Mouse (Mus musculus) forebrain, embryonic 10.5 days (tissue): ENCODE data around the gene G3bp2. TPM values are rescaled to one million over a fixed set of nuclear protein-coding genes. Genes with fewer than 3 reads are reported as not detected.
A peak's percentile ranks its signal among the peaks of the same experiment; 100 is the strongest.

Experiments
- DNase-seq: peaks from one replicate; pipeline ENCODE4 v3.0.0-alpha.2; 2017; ENCODE audit warnings: low spot score; ENCODE audit errors: extremely low spot score
- H3K27ac ChIP-seq: fragments of 300-500 bp; sonication (generic); 2 replicates; pipeline ENCODE4 v1.5.1; 2016; ENCODE audit warnings: mild to moderate bottlenecking
- H3K27me3 ChIP-seq: fragments of 300-500 bp; sonication (generic); 2 replicates; pipeline ENCODE4 v1.6.1; 2016; ENCODE audit warnings: mild to moderate bottlenecking; ENCODE audit not compliant: poor library complexity, severe bottlenecking
- H3K36me3 ChIP-seq: fragments of 300-500 bp; sonication (generic); replicated peaks from 2 replicates; pipeline ENCODE4 v1.6.1; 2016; ENCODE audit warnings: mild to moderate bottlenecking, moderate library complexity
- H3K4me1 ChIP-seq: fragments of 300-500 bp; sonication (generic); 2 replicates; pipeline ENCODE4 v1.6.1; 2016
- H3K4me3 ChIP-seq: fragments of 300-500 bp; sonication (generic); 2 replicates; pipeline ENCODE4 v1.5.1; 2016; ENCODE audit warnings: mild to moderate bottlenecking, moderate library complexity
- H3K9me3 ChIP-seq: fragments of 300-500 bp; sonication (generic); 2 replicates; pipeline ENCODE4 v1.6.1; 2016; ENCODE audit warnings: mild to moderate bottlenecking, moderate library complexity
- WGBS: fragments of 180-500 bp; shearing (Covaris S2); methylation state at CpG from one replicate; pipeline ENCODE4 v1.1.7; 2016; 5-methylcytosine and 5-hydroxymethylcytosine counted together
- polyA plus RNA-seq: library from polyadenylated mRNA; unstranded; fragments of >200 nt; fragmentation: Nextera tagmentation; extraction: Ambion mirVana; gene quantifications from 2 replicates; pipeline ENCODE4 v1.2.1, GENCODE M21; 2016

The G3bp2 gene
- polyA plus RNA-seq, 1 experiment from 2014 or later: 278 TPM

DNA sequence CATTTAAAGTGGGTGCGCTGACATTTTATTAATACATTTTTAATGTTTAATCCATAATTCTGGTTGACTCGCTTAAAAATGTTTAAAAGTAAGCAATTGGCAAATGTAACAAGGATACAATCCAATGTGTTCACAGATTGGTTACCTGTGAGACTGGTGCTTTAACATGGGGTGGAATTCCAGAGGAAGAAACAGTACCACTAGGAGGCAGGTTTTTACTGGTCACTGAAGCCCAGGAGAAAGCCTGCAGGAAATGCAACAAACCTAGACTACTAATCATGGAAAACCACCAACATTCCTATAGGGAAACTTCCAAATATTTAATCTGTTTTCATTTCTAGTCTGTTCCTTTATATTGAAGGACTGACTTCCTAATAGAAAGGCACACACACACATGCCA, 20.3 kb downstream of the G3bp2 start:
- Histone ChIP-seq H3K36me3 (peaks cover 97% of the 10 kb centered on the region), H3K4me3 (no peak overlapping the region), H3K27ac (no peak overlapping the region), H3K27me3 (no peaks in the 10 kb centered on the region), H3K4me1 (no peaks in the 10 kb centered on the region), H3K9me3 (no peaks in the 10 kb centered on the region)
- WGBS: 99% methylated on average over 2 of the region's 2 CpGs
- no peak for DNase-seq

DNA sequence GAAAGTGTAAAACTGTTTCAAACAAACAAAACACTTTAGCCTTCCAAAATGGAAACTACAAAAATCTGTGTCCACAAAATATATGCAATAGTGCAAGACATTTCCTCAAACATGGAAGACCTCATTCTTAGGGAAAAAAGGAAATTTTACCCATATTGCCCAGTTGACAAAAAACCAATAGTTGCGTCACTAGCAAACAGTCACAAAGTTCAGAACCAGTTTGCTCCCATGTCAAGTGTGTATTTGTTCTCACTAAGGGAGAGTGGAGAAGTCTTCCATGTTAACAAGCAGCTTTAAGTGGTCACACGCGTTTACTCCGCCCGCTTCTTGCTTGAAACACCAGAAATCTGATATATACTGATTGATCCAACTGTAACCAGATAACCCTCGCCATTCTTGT, 30.7 kb downstream of the G3bp2 start:
- Histone ChIP-seq H3K9me3 (no peaks in the 10 kb centered on the region), H3K27me3 (no peaks in the 10 kb centered on the region), H3K27ac (no peak overlapping the region), H3K36me3 (peaks cover 71% of the 10 kb centered on the region), H3K4me3 (no peak overlapping the region), H3K4me1 (no peaks in the 10 kb centered on the region)
- 96% methylated on average over 6 of the region's 6 CpGs for WGBS
- no peak for DNase-seq

DNA sequence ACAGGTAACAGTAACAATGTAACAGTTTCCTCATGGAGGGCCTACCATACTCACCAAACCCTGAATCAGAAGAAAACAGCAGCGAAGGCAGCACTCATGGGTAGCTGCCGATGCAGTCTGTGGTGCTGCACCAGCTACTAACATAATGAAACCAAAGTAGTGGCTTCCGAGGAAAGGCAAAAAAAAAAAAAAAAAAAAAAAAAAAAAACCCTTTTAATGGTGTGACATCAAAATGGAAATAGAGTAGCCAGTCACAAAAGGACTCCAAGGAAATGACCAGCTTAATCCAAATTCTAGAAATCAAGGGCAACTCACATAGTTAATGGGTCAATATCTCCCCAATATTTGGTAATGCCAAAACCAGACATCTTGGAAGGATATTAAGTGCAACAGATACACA, 33.1 kb downstream of the G3bp2 start:
- 86% methylated on average over 3 of the region's 3 CpGs for WGBS
- DNase-seq: no peak

DNA sequence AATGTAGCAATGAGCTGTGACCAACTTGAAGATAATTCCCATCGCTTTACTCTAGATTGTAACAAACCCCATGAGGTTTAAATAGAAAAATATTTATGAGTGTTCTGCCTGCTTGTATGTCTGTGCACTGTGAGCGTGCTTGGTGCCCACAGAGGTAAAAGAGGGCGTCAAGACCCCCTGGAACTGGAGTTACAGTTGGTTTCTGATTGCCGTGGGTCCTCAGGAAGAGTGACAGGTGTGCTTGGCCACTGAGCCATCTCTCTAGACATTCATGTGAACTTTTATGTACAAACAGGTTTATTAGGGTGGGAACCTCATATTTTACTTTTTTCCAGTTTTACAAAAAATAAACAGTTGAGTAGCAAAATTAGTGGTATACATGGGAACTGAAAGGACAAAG, 39.7 kb downstream of the G3bp2 start, which contains the start of gene Cdkl2:
Gene Cdkl2, minus strand, starts transcription at position 101 of the 400 bp plus-strand sequence.
- 0 out of 2 replicates have a peak within 1 kb of the TSS, but pooled peaks have one; percentile 48 for H3K27ac ChIP-seq
- 74% methylated on average over 4 of the region's 4 CpGs for WGBS
- H3K9me3 ChIP-seq: no peaks in the 10 kb centered on the region
- H3K27me3 ChIP-seq: peaks cover 41% of the 10 kb centered on the region
- H3K4me1 ChIP-seq: peaks cover 13% of the 10 kb centered on the region
- H3K36me3 ChIP-seq: no peaks in the 10 kb centered on the region
- DNase-seq: no peak
- H3K4me3 ChIP-seq: peak within 1 kb of the TSS; percentile 85

More for the DNA sequence above, 33.1 kb downstream of the G3bp2 start:
- peaks cover 46% of the 10 kb centered on the region for H3K36me3 ChIP-seq
- H3K9me3 ChIP-seq: no peaks in the 10 kb centered on the region
- no peak overlapping the region for H3K27ac ChIP-seq
- no peaks in the 10 kb centered on the region for H3K27me3 ChIP-seq
- no peak overlapping the region for H3K4me3 ChIP-seq
- H3K4me1 ChIP-seq: no peaks in the 10 kb centered on the region

DNA sequence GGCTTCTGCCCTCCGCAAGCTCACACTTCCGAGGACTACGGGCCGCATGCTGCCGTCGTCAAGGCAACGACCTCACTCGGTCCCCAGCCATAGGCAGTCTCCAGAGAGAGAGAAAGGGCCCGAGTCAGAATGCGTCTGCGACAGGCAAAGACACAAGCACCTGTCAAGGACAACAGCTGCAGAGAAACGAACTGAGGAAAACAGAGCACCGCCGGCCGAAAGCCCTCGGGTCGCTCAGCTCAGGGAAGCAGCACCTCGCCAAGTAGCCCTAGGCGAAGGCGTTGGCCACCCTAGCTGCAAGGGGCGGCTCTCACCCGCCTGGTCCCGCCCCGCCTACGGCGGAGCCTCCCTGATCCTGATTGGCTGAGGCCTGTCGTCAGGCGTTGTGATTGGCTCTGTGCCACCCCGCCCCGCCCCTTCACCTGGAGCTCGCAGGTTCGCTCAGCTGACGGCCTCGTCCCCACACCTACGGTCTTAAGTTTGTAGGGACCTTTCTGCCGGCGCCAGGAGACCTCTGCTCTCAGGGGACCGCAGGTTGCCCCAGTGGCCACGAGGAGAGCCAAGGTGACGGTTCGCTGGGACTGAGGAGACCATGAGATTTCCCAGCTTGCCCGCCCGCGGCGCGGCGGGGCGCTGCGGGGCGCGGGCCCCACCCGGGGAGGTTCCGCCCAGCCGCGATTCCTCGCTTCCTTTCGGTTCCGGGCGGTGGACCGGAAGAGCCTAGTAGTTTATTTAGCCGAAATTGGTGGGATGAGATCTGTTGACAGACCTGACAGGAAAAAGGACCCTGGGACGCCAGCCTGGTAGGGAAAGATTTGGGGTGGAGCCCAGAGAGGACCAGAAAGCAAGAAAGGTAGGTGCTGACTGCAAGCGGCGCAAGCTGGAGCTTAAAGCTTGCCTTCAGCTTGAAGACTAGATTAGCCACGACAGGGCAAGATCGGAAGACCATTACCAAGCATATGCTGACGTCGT, 40.9 kb downstream of the G3bp2 start:
- no peaks in the 10 kb centered on the region for H3K36me3 ChIP-seq
- no peaks in the 10 kb centered on the region for H3K9me3 ChIP-seq
- WGBS: under 1% methylated on average over 68 of the region's 68 CpGs
- DNase-seq: peak; percentile 84
- peaks cover 13% of the 10 kb centered on the region for H3K4me1 ChIP-seq
- peaks cover 41% of the 10 kb centered on the region for H3K27me3 ChIP-seq
- 0 out of 2 replicates have a peak overlapping the region, but pooled peaks have one; percentile 48 for H3K27ac ChIP-seq
- H3K4me3 ChIP-seq: peak overlapping the region; percentile 85

DNA sequence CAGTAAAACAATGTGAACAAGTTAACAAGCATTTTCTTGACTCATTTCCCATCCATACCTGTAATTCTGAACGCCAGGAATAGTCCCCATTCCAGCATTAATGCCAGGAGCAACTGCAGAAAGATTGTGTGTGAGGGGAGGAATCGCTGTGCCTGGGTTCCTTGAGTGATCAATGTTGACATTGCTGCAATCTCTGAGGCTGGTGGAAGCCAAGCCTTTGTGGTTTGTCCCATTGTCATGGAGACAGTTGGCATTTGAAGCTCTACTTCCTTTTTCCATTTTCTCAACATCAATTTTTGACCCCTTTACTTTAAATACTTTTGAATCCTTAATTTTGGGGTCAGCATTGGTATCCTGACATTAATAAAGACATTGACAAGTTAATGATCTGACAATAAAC, 63.6 kb downstream of the G3bp2 start:
- WGBS: 75% methylated on average over 2 of the region's 2 CpGs
- H3K4me1 ChIP-seq: no peaks in the 10 kb centered on the region

DNA sequence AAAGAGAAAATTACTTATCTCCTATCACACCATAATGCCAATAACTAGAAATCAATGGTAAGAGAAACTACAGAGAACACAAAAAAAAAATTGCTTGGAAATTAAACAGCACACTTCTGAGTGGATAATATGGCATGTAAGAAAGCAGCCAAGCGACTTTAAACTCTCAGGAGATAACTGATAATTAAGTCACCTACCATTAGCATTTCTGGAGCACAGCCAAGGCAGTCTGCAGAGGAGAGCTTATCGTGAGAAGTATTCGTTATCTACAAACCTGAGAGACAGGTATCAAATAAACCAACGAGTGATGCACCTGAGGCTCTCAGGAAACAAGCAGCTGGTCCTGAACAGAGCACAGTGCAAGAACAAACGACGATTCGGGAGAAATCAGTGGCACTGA, 71.8 kb downstream of the G3bp2 start:
- WGBS: 83% methylated on average over 7 of the region's 7 CpGs
- Histone ChIP-seq H3K27me3 (no peaks in the 10 kb centered on the region), H3K36me3 (no peaks in the 10 kb centered on the region), H3K9me3 (no peaks in the 10 kb centered on the region), H3K27ac (no peak overlapping the region), H3K4me1 (no peaks in the 10 kb centered on the region), H3K4me3 (no peak overlapping the region)
- DNase-seq: no peak

More for the DNA sequence above, 63.6 kb downstream of the G3bp2 start:
- no peak for DNase-seq
- Histone ChIP-seq H3K36me3 (no peaks in the 10 kb centered on the region), H3K27ac (no peak overlapping the region), H3K9me3 (no peaks in the 10 kb centered on the region), H3K4me3 (no peak overlapping the region), H3K27me3 (no peaks in the 10 kb centered on the region)

DNA sequence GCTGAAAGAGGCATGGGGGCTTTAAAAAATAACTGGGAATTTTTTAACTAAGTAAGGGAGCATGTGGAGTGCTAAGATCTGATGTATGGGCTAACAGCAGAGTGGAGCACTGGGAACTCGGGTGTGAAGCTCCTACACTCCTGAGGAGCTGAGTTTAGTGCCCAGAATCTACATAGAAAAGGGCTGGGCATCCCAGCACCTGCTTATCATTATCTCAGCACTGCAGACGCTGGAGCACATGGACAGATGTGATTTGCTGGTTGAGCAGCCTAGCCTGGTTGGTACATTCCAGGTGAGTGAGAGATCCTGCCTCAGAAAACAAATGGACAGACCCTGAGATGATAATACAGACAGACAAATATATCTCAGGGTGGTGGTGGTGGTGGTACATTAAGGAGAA, 73.7 kb downstream of the G3bp2 start:
- H3K4me1 ChIP-seq: no peaks in the 10 kb centered on the region
- no peaks in the 10 kb centered on the region for H3K36me3 ChIP-seq
- no peak overlapping the region for H3K27ac ChIP-seq
- no peaks in the 10 kb centered on the region for H3K27me3 ChIP-seq
- 31% methylated on average over 2 of the region's 2 CpGs for WGBS
- no peak overlapping the region for H3K4me3 ChIP-seq
- H3K9me3 ChIP-seq: no peaks in the 10 kb centered on the region
- DNase-seq: no peak

DNA sequence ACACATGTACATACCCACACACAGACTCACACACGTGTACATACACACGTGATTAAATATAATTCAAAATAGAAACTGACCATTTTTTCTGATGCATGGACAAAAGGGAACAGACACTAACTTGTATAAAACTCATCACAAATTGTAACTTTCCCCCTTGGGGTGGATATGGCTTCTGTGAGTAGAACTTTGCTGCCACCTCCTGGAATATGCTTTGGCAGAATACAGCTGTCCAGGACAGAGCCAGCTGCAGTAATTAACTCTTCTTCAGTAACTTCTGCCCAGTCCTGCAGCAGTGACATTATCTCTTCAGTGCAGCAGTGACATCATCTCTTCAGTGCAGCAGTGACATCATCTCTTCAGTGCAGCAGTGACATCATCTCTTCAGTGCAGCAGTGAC, 80.5 kb downstream of the G3bp2 start:
- H3K36me3 ChIP-seq: no peaks in the 10 kb centered on the region
- H3K27ac ChIP-seq: no peak overlapping the region
- H3K4me3 ChIP-seq: no peak overlapping the region
- peaks cover 10% of the 10 kb centered on the region; the same call in 1 of the 2 replicates for H3K9me3 ChIP-seq
- H3K27me3 ChIP-seq: no peaks in the 10 kb centered on the region
- WGBS: 69% methylated on average over 2 of the region's 2 CpGs
- DNase-seq: no peak
- H3K4me1 ChIP-seq: no peaks in the 10 kb centered on the region

Other genes with a start within 250 kb of the G3bp2 start
- 59.7 and 59.9 TPM in 2 replicates for gene Rchy1, start 120.7 kb downstream of the G3bp2 start, polyA plus RNA-seq
- not detected in 2 replicates for gene Odaph, start 96.2 kb downstream of the G3bp2 start, polyA plus RNA-seq
- gene Cdkl2, start 39.8 kb downstream of the G3bp2 start, polyA plus RNA-seq: 0.15 and 0.35 TPM in 2 replicates
- gene Uso1, start 54.2 kb upstream of the G3bp2 start, polyA plus RNA-seq: 37.0 and 38.8 TPM in 2 replicates
- gene U90926, start 131.7 kb upstream of the G3bp2 start, polyA plus RNA-seq: not detected in 2 replicates
- gene Ppef2, start 172.6 kb upstream of the G3bp2 start, polyA plus RNA-seq: 0.23 TPM in 1 of 2 replicates, not detected in the other
- 2.6 and 3.3 TPM in 2 replicates for gene Naaa, start 194.5 kb upstream of the G3bp2 start, polyA plus RNA-seq
- gene Sdad1, start 226.8 kb upstream of the G3bp2 start, polyA plus RNA-seq: 59.4 and 63.0 TPM in 2 replicates
- gene Cxcl9, start 244.4 kb upstream of the G3bp2 start, polyA plus RNA-seq: not detected in 2 replicates
- gene Art3, start 248.1 kb upstream of the G3bp2 start, polyA plus RNA-seq: 0.48 and 1.2 TPM in 2 replicates